Mouse (Mus musculus) heart, adult 9 months (tissue): ENCODE data around the gene Aldh3b2.

ENCODE experiments used
- DNase-seq, 2 experiments: peaks; one replicate each; pipeline ENCODE4 v3.0.0; 2022; ENCODE audit warnings: low spot score in 2 of 2

Gene Aldh3b2

GRCm38 (mm10) chr19:4012432-4013022, 40.4 kb downstream of the Aldh3b2 start, which contains the start of gene Ndufv1:
Gene Ndufv1, minus strand, starts transcription at chr19:4012806.
- DNase-seq = peak; percentile 98

- DNase-seq = no peak
These were observed 40.9 kb downstream of the Aldh3b2 start for GRCm38 (mm10) chr19:4013066-4013465.

- no peak for DNase-seq
These were observed 42.7 kb downstream of the Aldh3b2 start for GRCm38 (mm10) chr19:4014802-4015201.

- DNase-seq = no peak
These were observed 43.5 kb downstream of the Aldh3b2 start for GRCm38 (mm10) chr19:4015635-4016034.

- no peak for DNase-seq
These were observed 45.9 kb downstream of the Aldh3b2 start for GRCm38 (mm10) chr19:4017921-4018587.

GRCm38 (mm10) chr19:4018743-4019583, 46.8 kb downstream of the Aldh3b2 start:
- DNase-seq = peak; percentile 82 to 90

- no peak for DNase-seq
These were observed 51.1 kb downstream of the Aldh3b2 start for GRCm38 (mm10) chr19:4023185-4023584.

- no peak for DNase-seq
These were observed 55.4 kb downstream of the Aldh3b2 start for GRCm38 (mm10) chr19:4027576-4027975.
